Comparison of ENCODE assay signal across 12 mouse cellular contexts in genomic region chr10:99115471-99116236, GRCm38 (mm10). TPM values are rescaled to one million over a fixed set of nuclear protein-coding genes. Genes with fewer than 3 reads are reported as not detected.
DNase-seq lines count a peak whose midpoint lies in the region; ATAC-seq and TF ChIP-seq lines count a peak whose summit lies in the region.
"Had no signal": no experiment of that assay in that cellular context is flagged by ENCODE, and none has a peak within 500 bp of the region (broad histone marks: within the 10 kb centered on the region; RNA-seq: fewer than 3 reads in every experiment).

No protein-coding gene starts in this region.

- TF ChIP-seq CTCF in E14TG2a.4 (conservative IDR thresholded peaks at IDR 0.05; ENCODE audit: low read length): no peak

- peaks cover 54% of the 10 kb centered on the region for H3K4me1 ChIP-seq in kidney, embryonic 15.5 days
- peaks cover 62% of the 10 kb centered on the region for H3K4me1 ChIP-seq in E14TG2a.4 (replicated peaks; ENCODE audit: low read depth, low read length)
- H3K4me1 ChIP-seq in limb, embryonic 12.5 days (replicated peaks): peaks cover 44% of the 10 kb centered on the region

- 11% methylated on average over 18 of the region's 18 CpGs for WGBS in kidney, embryonic 15.5 days
- 19% methylated on average over 18 of the region's 18 CpGs for WGBS in limb, embryonic 12.5 days

- peak overlapping the region; percentile 42 for H3K4me2 ChIP-seq in kidney, embryonic 15.5 days
- H3K4me2 ChIP-seq in limb, embryonic 12.5 days: peak overlapping the region; percentile 36
- H3K4me2 ChIP-seq: hindbrain, embryonic 15.5 days had no signal

- no peak overlapping the region for H3K4me3 ChIP-seq in kidney, embryonic 15.5 days (replicated peaks)
- peak overlapping the region; percentile 57 for H3K4me3 ChIP-seq in E14TG2a.4 (replicated peaks; ENCODE audit: low read length)
- no peak overlapping the region for H3K4me3 ChIP-seq in limb, embryonic 12.5 days (replicated peaks)
- H3K4me3 ChIP-seq: hindbrain, embryonic 15.5 days had no signal

- no peaks in the 10 kb centered on the region for H3K9me3 ChIP-seq in kidney, embryonic 15.5 days (replicated peaks)
- no peaks in the 10 kb centered on the region for H3K9me3 ChIP-seq in E14TG2a.4 (ENCODE audit: low read length)
- no peaks in the 10 kb centered on the region for H3K9me3 ChIP-seq in limb, embryonic 12.5 days
- H3K9me3 ChIP-seq: hindbrain, embryonic 15.5 days had no signal

- no peaks in the 10 kb centered on the region for H3K27me3 ChIP-seq in kidney, embryonic 15.5 days
- no peaks in the 10 kb centered on the region for H3K27me3 ChIP-seq in E14TG2a.4 (ENCODE audit: insufficient read depth, low read length)
- H3K27me3 ChIP-seq in limb, embryonic 12.5 days: no peaks in the 10 kb centered on the region
- H3K27me3 ChIP-seq: hindbrain, embryonic 15.5 days; Patski had no signal

- H3K9ac ChIP-seq in kidney, embryonic 15.5 days: 0 out of 2 replicates have a peak overlapping the region, but pooled peaks have one; percentile 27
- peak overlapping the region; percentile 14; the same call in 1 of the 2 replicates for H3K9ac ChIP-seq in limb, embryonic 12.5 days (replicated peaks)
- H3K9ac ChIP-seq: hindbrain, embryonic 15.5 days had no signal

- peak; percentile 24; the same call in 1 of the 2 replicates for ATAC-seq in kidney, embryonic 15.5 days (replicated peaks; ENCODE audit: low FRiP score)
- peak; percentile 20 for ATAC-seq in activated CD4-positive, CD25-positive, alpha-beta regulatory T cell, adult 4 months
- ATAC-seq in limb, embryonic 12.5 days (ENCODE audit: insufficient number of reproducible peaks, insufficient read depth, low FRiP score, low TSS enrichment, low read depth): no peak
- ATAC-seq: Patski had no signal

- DNase-seq in kidney, postnatal 25 days: no peak
- no peak for DNase-seq in adrenal gland, postnatal 14 days
- no peak for DNase-seq in frontal cortex, adult 2 months (ENCODE audit: extremely low spot score in 1 of 2, low spot score in 1 of 2)
- DNase-seq in frontal cortex, postnatal 14 days (ENCODE audit: low spot score in 2 of 2): no peak

- H3K36me3 ChIP-seq in kidney, embryonic 15.5 days: peaks cover 8% of the 10 kb centered on the region; the same call in 1 of the 2 replicates
- H3K36me3 ChIP-seq in E14TG2a.4 (ENCODE audit: insufficient read depth, low read length): peaks cover 8% of the 10 kb centered on the region
- H3K36me3 ChIP-seq in limb, embryonic 12.5 days: no peaks in the 10 kb centered on the region
- H3K36me3 ChIP-seq: hindbrain, embryonic 15.5 days had no signal

- peak overlapping the region; percentile 42 for H3K27ac ChIP-seq in kidney, embryonic 15.5 days
- no peak overlapping the region for H3K27ac ChIP-seq in limb, embryonic 12.5 days
- H3K27ac ChIP-seq: hindbrain, embryonic 15.5 days had no signal

RNA-seq across cellular contexts. Expression of gene Galnt4, which starts 7.7 kb away (rescaled TPM):
- 11.1 and 12.1 TPM in 2 replicates for polyA plus RNA-seq in kidney, embryonic 15.5 days (2015; fragmentation: Nextera tagmentation; extraction: Ambion mirVana)
- polyA plus RNA-seq in activated CD4-positive, CD25-positive, alpha-beta regulatory T cell, adult 4 months (2017; shearing (Covaris generic)): 1 to 10 TPM; 3.0 to 3.1 TPM
- 7.7 and 8.4 TPM in 2 replicates for polyA plus RNA-seq in limb, embryonic 12.5 days (2016; fragmentation: Nextera tagmentation; extraction: Ambion mirVana)
- total RNA-seq in adrenal gland, postnatal 14 days (2021): 6.8 and 6.9 TPM in 2 replicates
- polyA plus RNA-seq in frontal cortex, adult 2 months (2012; rRNA removed): 1.3 TPM in 2 replicates

RNA-seq across cellular contexts. Expression of gene Poc1b, which starts 8.8 kb away (rescaled TPM):
- polyA plus RNA-seq in kidney, embryonic 15.5 days (2015; fragmentation: Nextera tagmentation; extraction: Ambion mirVana): 21.7 and 25.5 TPM in 2 replicates
- 10 to 100 TPM; 10.4 to 10.8 TPM for polyA plus RNA-seq in activated CD4-positive, CD25-positive, alpha-beta regulatory T cell, adult 4 months (2017; shearing (Covaris generic))
- 22.7 and 26.8 TPM in 2 replicates for polyA plus RNA-seq in limb, embryonic 12.5 days (2016; fragmentation: Nextera tagmentation; extraction: Ambion mirVana)
- 12.7 and 13.1 TPM in 2 replicates for total RNA-seq in adrenal gland, postnatal 14 days (2021)
- 7.9 and 9.3 TPM in 2 replicates for polyA plus RNA-seq in frontal cortex, adult 2 months (2012; rRNA removed)

RNA-seq across cellular contexts. Expression of gene Phxr2, which starts 10.5 kb away (rescaled TPM):
- not detected in 2 replicates for polyA plus RNA-seq in kidney, embryonic 15.5 days (2015; fragmentation: Nextera tagmentation; extraction: Ambion mirVana)
- under 1 TPM in 1 of 2 experiments, not detected in 1; 0.67 TPM for polyA plus RNA-seq in activated CD4-positive, CD25-positive, alpha-beta regulatory T cell, adult 4 months (2017; shearing (Covaris generic))
- polyA plus RNA-seq in limb, embryonic 12.5 days (2016; fragmentation: Nextera tagmentation; extraction: Ambion mirVana): 0.18 TPM in 1 of 2 replicates, not detected in the other
- total RNA-seq in adrenal gland, postnatal 14 days (2021): not detected in 2 replicates
- polyA plus RNA-seq in frontal cortex, adult 2 months (2012; rRNA removed): not detected in 2 replicates
- total RNA-seq: left cerebral cortex, postnatal 36 days; megakaryocyte progenitor cell, adult 5-6 weeks had no signal
- polyA plus RNA-seq: hindbrain, embryonic 15.5 days; Patski had no signal
